Mouse (Mus musculus) CD4-positive helper T cell, adult 2 months (primary cell): ENCODE measurements around the gene Zfp790.
"Not testable (repeated sequence)": the region's sequence is repeated elsewhere in the genome, so short reads cannot be mapped to it uniquely, and the experiment has no call there.

Experiments
- DNase-seq: peaks from one replicate; pipeline ENCODE4 v3.0.0-alpha.2; 2012; ENCODE audit warnings: low read depth, missing footprints, low spot score

Gene Zfp790

GRCm38 (mm10) chr7:29842105-29842504 is 26.2 kb downstream of the Zfp790 start:
- DNase-seq: no peak

GRCm38 (mm10) chr7:29844616-29845015 is 28.7 kb downstream of the Zfp790 start:
- DNase-seq: no peak

GRCm38 (mm10) chr7:29852831-29853218 is 36.9 kb downstream of the Zfp790 start:
- no peak for DNase-seq

- peak; percentile 87 for DNase-seq
Measured at GRCm38 (mm10) chr7:29853219-29853842, 37.4 kb downstream of the Zfp790 start, which contains the start of gene Zfp940. Gene Zfp940, minus strand, starts transcription at chr7:29853669.

GRCm38 (mm10) chr7:29859532-29860517 is 43.9 kb downstream of the Zfp790 start, which contains the start of gene Zfp420:
Gene Zfp420, plus strand, starts transcription at chr7:29859979.
- peak; percentile 89 for DNase-seq

- no peak for DNase-seq
Measured at GRCm38 (mm10) chr7:29861660-29862059, 45.7 kb downstream of the Zfp790 start.

GRCm38 (mm10) chr7:29874256-29874655 is 58.3 kb downstream of the Zfp790 start:
- DNase-seq: no peak

GRCm38 (mm10) chr7:29877561-29877960 is 61.6 kb downstream of the Zfp790 start:
- not testable (repeated sequence) for DNase-seq

GRCm38 (mm10) chr7:29880056-29880455 is 64.1 kb downstream of the Zfp790 start:
- no peak for DNase-seq
